Mouse (Mus musculus) embryonic facial prominence, embryonic 15.5 days (tissue): ENCODE data around the gene Gna15. TPM values are rescaled to one million over a fixed set of nuclear protein-coding genes. Genes with fewer than 3 reads are reported as not detected.

Experiments
- ATAC-seq: fragments of 200-750 bp; cut with Nextera tagmentation; 2 replicates; pipeline ENCODE4 v1.8.0; 2017; ENCODE audit warnings: low read depth, moderate TSS enrichment; ENCODE audit not compliant: insufficient number of reproducible peaks, low FRiP score, low TSS enrichment
- H3K27ac ChIP-seq: fragments of 300-500 bp; sonication (generic); replicated peaks from 2 replicates; pipeline ENCODE4 v1.5.1; 2015; ENCODE audit warnings: mild to moderate bottlenecking, inconsistent platforms
- H3K27me3 ChIP-seq: fragments of 300-500 bp; sonication (generic); 2 replicates; pipeline ENCODE4 v1.6.1; 2015; ENCODE audit warnings: inconsistent platforms
- H3K36me3 ChIP-seq: fragments of 300-500 bp; sonication (generic); 2 replicates; pipeline ENCODE4 v1.6.1; 2015; ENCODE audit warnings: mild to moderate bottlenecking, inconsistent platforms
- H3K4me1 ChIP-seq: fragments of 300-500 bp; sonication (generic); 2 replicates; pipeline ENCODE4 v1.6.1; 2015; ENCODE audit warnings: inconsistent platforms
- H3K4me2 ChIP-seq: fragments of 300-500 bp; sonication (generic); replicated peaks from 2 replicates; pipeline ENCODE4 v1.6.1; 2015; ENCODE audit warnings: mild to moderate bottlenecking, inconsistent platforms
- H3K4me3 ChIP-seq: fragments of 300-500 bp; sonication (generic); replicated peaks from 2 replicates; pipeline ENCODE4 v1.5.1; 2015; ENCODE audit warnings: mild to moderate bottlenecking, inconsistent platforms
- H3K9ac ChIP-seq: fragments of 300-500 bp; sonication (generic); 2 replicates; pipeline ENCODE4 v1.6.1; 2015; ENCODE audit warnings: inconsistent platforms
- H3K9me3 ChIP-seq: fragments of 300-500 bp; sonication (generic); replicated peaks from 2 replicates; pipeline ENCODE4 v1.6.1; 2016; ENCODE audit warnings: inconsistent platforms
- WGBS: fragments of 180-500 bp; shearing (Covaris S2); methylation state at CpG from one replicate; pipeline ENCODE4 v1.1.7; 2015; 5-methylcytosine and 5-hydroxymethylcytosine counted together
- polyA plus RNA-seq: library from polyadenylated mRNA; unstranded; fragments of >200 nt; fragmentation: Nextera tagmentation; extraction: Ambion mirVana; gene quantifications from 2 replicates; pipeline ENCODE4 v1.2.1, GENCODE M21; 2015

Gna15 gene
- polyA plus RNA-seq, 1 experiment from 2014 or later: 4.9 TPM

DNA sequence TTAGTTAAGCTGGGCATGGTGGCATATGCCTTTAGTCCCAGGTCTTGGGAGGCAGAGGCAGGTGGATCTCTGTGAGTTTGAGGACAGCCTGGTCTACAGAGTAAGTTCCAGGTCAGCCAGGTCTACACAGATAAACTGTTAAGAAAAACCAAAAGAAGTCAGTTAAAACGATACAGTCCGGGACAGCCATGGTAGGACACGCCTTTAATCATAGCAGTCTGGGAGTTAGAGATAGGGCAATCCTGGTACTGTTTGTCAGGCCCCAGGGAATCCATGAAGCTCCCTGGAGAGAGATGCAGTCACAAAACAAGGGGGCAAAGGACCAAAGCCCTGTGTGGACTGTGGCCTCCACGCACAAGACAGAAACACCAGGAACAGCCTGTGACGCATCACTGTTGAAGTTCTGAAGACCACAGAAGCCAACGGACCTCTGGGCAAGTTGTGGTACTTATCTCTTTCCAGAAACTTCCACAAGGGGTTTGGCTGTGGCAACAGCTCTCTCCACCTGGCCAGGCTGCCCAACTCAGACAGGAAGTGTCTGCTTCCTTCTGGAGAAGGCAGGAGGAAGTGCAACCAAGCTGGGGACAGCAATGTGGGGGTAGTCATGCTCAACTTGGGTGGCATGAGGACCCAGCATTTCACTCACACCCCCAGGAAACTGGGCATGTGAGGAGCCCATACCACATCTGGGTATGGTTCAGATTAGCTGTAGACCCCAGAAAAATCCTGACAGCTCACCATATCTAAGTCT is 4.6 kb downstream of the Gna15 start:
- Histone ChIP-seq H3K4me2 (no peak overlapping the region), H3K9ac (no peak overlapping the region), H3K4me3 (no peak overlapping the region), H3K9me3 (no peaks in the 10 kb centered on the region), H3K4me1 (peaks cover 10% of the 10 kb centered on the region; the same call in 1 of the 2 replicates), H3K36me3 (no peaks in the 10 kb centered on the region), H3K27me3 (0 out of 2 replicates have a peak, but pooled peaks cover 3% of the 10 kb centered on the region), H3K27ac (no peak overlapping the region)
- WGBS: 80% methylated on average over 6 of the region's 6 CpGs
- ATAC-seq: no peak

DNA sequence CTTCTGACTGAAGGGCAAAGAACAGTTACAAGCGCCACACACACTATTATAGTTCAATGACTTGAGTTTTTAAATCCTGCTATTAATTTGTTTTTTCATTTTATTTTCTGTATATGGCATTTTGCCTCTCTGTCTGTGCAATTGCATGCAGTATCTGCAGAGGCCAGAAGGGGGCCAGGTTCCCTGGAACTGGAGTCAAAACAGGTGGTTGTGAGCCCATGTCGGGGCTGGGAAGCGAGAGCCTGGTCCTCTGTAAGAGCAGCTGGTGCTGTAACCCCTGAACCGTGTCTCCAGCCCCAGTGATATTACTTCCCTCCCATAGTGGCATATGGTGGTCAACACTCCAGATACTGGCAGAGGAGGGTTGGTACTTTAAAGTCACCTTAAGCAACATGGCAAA is 5.5 kb downstream of the Gna15 start:
- no peak overlapping the region for H3K9ac ChIP-seq
- H3K27ac ChIP-seq: no peak overlapping the region
- no peaks in the 10 kb centered on the region for H3K9me3 ChIP-seq
- 14% methylated on average over 4 of the region's 4 CpGs for WGBS
- no peak overlapping the region for H3K4me3 ChIP-seq
- H3K4me2 ChIP-seq: no peak overlapping the region
- ATAC-seq: peak; percentile 29; the same call in 1 of the 2 replicates
- 0 out of 2 replicates have a peak, but pooled peaks cover 3% of the 10 kb centered on the region for H3K27me3 ChIP-seq
- H3K36me3 ChIP-seq: no peaks in the 10 kb centered on the region
- H3K4me1 ChIP-seq: 0 out of 2 replicates have a peak, but pooled peaks cover 2% of the 10 kb centered on the region

GRCm38 (mm10) chr10:81517227-81517626 is 6.8 kb downstream of the Gna15 start:
- H3K9me3 ChIP-seq: no peaks in the 10 kb centered on the region
- 77% methylated on average over 8 of the region's 8 CpGs for WGBS
- H3K4me3 ChIP-seq: no peak overlapping the region
- no peaks in the 10 kb centered on the region for H3K4me1 ChIP-seq
- no peaks in the 10 kb centered on the region for H3K36me3 ChIP-seq
- no peak overlapping the region for H3K27ac ChIP-seq
- no peak for ATAC-seq
- no peak overlapping the region for H3K4me2 ChIP-seq
- peaks cover 6% of the 10 kb centered on the region; the same call in 1 of the 2 replicates for H3K27me3 ChIP-seq
- H3K9ac ChIP-seq: no peak overlapping the region

DNA sequence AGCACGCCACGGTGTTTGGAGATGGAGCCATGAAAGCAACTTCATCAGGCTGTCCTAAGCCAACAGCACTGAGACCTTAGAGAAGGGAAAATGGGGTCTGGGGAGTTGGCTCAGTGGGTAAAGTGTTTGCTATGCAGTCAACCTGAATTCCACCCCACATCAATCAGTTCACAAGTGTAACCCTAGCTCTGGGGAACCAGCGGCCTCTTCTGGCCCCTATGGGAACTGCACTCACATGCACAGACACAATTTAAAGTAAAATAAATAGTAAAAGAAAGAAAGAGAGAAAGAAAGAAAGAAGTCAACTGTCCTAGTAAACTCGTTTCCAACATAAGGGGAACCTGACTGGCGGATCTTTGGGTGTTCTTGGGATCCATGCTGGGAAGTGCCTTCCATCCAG is 10.2 kb downstream of the Gna15 start:
- Histone ChIP-seq H3K9ac (no peak overlapping the region), H3K9me3 (no peaks in the 10 kb centered on the region), H3K27me3 (peaks cover 15% of the 10 kb centered on the region), H3K36me3 (no peaks in the 10 kb centered on the region), H3K4me2 (no peak overlapping the region), H3K4me1 (no peaks in the 10 kb centered on the region), H3K27ac (no peak overlapping the region), H3K4me3 (no peak overlapping the region)
- ATAC-seq: no peak
- 87% methylated on average over 5 of the region's 5 CpGs for WGBS

DNA sequence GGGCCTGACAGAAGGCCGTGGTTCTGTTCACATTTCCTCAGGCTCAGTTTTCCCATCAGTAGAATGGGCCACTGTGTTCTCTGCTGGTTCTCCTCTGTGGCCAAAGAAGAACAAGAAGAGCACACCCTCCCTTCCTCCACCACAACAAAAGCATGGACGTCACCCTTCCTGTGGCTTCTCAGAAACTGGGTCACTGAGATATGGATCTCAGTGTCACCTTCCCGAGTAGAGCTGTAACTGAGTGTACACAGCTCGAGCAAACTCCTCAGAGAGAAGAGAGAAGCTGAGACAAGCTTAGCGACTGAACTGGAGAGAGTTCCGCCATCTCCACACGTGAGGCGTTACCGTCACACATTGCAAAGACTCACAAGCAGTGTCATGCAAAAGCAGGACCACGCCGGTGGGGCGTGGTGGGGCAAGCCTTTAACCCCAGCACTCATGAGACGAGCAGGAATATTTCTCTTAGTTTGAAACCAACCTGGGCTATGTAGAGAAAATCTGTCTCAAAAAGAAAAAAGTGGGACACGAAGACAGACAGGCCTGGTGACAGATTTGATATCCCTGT is 13.7 kb downstream of the Gna15 start:
- H3K9me3 ChIP-seq: no peaks in the 10 kb centered on the region
- 67% methylated on average over 14 of the region's 14 CpGs for WGBS
- peaks cover 15% of the 10 kb centered on the region for H3K27me3 ChIP-seq
- H3K27ac ChIP-seq: no peak overlapping the region
- no peak overlapping the region for H3K4me2 ChIP-seq
- H3K4me1 ChIP-seq: no peaks in the 10 kb centered on the region
- H3K36me3 ChIP-seq: no peaks in the 10 kb centered on the region
- H3K4me3 ChIP-seq: no peak overlapping the region
- no peak overlapping the region for H3K9ac ChIP-seq
- ATAC-seq: no peak

DNA sequence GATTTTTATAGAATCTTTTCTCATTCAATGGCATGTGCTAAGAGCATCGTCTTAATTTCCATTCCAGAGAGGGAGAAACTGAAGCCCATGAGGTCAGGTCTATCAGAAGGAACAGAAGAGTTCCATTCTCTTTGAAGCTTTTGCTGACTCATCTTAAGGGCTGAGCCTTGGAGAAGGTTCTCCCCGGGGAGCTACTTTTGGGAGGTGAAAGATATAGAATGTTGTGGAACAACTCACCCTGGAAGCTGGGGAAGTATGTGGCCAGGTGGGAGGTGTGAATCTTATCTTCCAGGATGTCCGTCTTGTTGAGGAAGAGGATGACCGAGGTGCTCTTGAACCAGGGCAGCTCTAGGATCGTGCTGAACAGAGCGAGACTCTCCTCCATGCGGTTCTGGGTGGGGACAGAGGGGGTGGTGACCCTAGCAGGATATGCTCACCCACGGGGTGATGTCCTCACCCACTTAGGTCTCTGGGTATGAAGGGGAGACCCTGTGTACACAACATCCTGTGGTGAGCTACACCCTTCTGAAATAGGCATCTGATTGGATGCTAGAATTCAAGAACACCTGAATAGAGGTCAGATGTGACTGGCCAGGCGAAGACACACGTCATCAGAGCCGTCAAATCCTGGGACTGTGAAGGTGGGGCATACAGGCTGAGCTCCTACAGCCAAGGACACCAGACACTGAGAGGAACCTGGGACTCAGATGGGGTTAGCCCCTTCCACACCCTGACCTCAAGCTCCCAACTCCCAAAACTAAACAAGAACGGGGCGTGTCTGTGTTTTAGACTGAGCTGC is 16.1 kb downstream of the Gna15 start:
- Histone ChIP-seq H3K4me3 (no peak overlapping the region), H3K9ac (no peak overlapping the region), H3K4me2 (no peak overlapping the region), H3K36me3 (no peaks in the 10 kb centered on the region), H3K9me3 (no peaks in the 10 kb centered on the region), H3K4me1 (peaks cover 3% of the 10 kb centered on the region; the same call in 1 of the 2 replicates), H3K27me3 (peaks cover 19% of the 10 kb centered on the region), H3K27ac (no peak overlapping the region)
- no peak for ATAC-seq
- 73% methylated on average over 13 of the region's 13 CpGs for whole genome bisulfite sequencing

- no peak overlapping the region for H3K9ac ChIP-seq
Observed at GRCm38 (mm10) chr10:81507095-81507494, 16.9 kb downstream of the Gna15 start.

DNA sequence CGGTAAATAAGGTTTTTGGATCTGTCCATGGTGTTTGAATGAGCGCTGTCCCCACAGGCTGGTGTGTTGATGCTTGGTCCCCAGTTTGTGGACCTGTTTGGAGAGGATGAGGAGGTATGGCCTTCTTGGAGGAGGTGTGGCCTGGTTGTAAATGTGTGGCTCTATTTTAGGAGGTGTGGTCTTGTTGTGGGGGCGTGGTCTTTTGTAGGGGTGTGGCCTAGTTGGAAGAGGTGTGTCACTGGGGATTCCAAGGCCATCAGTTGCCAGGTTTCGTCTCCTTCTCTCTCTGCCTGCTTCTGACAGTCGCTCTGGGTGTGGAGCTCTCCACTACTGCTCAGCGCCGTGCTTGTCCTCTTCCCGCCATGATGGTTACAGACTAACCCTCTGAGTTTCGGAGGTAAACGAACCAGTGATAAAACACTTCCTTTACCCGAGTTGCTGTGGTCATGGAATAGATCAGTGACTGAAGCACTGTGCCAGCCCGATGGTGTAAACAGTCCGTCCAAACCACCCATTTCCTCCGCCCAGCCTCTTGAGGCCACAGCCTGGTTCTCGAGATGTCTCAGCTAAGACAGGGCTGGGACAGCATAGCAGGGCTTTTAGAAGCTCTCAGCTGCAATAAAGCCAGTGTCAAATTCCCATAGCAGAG is 18.9 kb downstream of the Gna15 start:
- Histone ChIP-seq H3K9me3 (no peaks in the 10 kb centered on the region), H3K4me1 (peaks cover 8% of the 10 kb centered on the region; the same call in 1 of the 2 replicates), H3K4me3 (no peak overlapping the region), H3K9ac (no peak overlapping the region), H3K27me3 (peaks cover 4% of the 10 kb centered on the region; the same call in 1 of the 2 replicates), H3K36me3 (no peaks in the 10 kb centered on the region), H3K27ac (no peak overlapping the region), H3K4me2 (no peak overlapping the region)
- 75% methylated on average over 15 of the region's 15 CpGs for WGBS
- no peak for ATAC-seq

More at GRCm38 (mm10) chr10:81507095-81507494, 16.9 kb downstream of the Gna15 start:
- ATAC-seq: no peak
- no peaks in the 10 kb centered on the region for H3K36me3 ChIP-seq
- no peak overlapping the region for H3K4me3 ChIP-seq
- 32% methylated on average over 6 of the region's 6 CpGs for WGBS
- H3K4me2 ChIP-seq: no peak overlapping the region
- peaks cover 8% of the 10 kb centered on the region; the same call in 1 of the 2 replicates for H3K4me1 ChIP-seq
- H3K9me3 ChIP-seq: no peaks in the 10 kb centered on the region
- no peak overlapping the region for H3K27ac ChIP-seq
- H3K27me3 ChIP-seq: peaks cover 12% of the 10 kb centered on the region

DNA sequence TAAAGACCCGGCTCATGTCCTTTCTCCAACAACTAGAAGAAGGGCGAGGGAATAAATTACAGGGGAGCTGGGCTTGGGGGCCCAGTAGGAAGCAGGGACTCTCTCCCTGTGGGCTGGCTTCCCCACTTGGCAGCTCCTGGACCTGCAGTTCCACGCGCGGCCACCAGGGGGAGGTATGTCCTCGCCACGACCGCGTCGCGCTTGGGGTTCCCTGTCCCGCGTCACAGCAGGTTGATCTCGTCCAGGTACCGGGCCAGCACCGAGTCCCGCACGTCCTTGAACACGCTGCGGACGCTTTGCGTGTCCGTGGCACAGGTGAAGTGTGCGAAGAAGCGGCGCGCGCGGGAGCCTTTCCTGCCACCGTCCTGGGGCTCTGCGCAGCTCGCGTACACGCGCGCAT is 21.4 kb downstream of the Gna15 start:
- H3K27me3 ChIP-seq: peaks cover 4% of the 10 kb centered on the region; the same call in 1 of the 2 replicates
- H3K9me3 ChIP-seq: no peaks in the 10 kb centered on the region
- no peak overlapping the region for H3K9ac ChIP-seq
- H3K36me3 ChIP-seq: no peaks in the 10 kb centered on the region
- H3K4me1 ChIP-seq: peaks cover 8% of the 10 kb centered on the region; the same call in 1 of the 2 replicates
- H3K4me2 ChIP-seq: peak overlapping the region; percentile 55
- no peak for ATAC-seq
- H3K27ac ChIP-seq: no peak overlapping the region
- WGBS: 10% methylated on average over 36 of the region's 36 CpGs
- H3K4me3 ChIP-seq: peak overlapping the region; percentile 27

- no peak overlapping the region for H3K9ac ChIP-seq
- no peak for ATAC-seq
- H3K4me2 ChIP-seq: no peak overlapping the region
- H3K4me3 ChIP-seq: no peak overlapping the region
- no peaks in the 10 kb centered on the region for H3K9me3 ChIP-seq
- 82% methylated on average over 5 of the region's 5 CpGs for WGBS
- no peak overlapping the region for H3K27ac ChIP-seq
- H3K4me1 ChIP-seq: peaks cover 14% of the 10 kb centered on the region; the same call in 1 of the 2 replicates
- no peaks in the 10 kb centered on the region for H3K36me3 ChIP-seq
- H3K27me3 ChIP-seq: peaks cover 4% of the 10 kb centered on the region; the same call in 1 of the 2 replicates
Observed at GRCm38 (mm10) chr10:81501863-81502262, 22.2 kb downstream of the Gna15 start.
